Mouse (Mus musculus) embryonic fibroblast, embryonic 13.5 days (primary cell): ENCODE measurements at regions not wholly inside any gene's neighbourhood (a gene's known extent, or its start where the extent isn't known, plus 50 kb on each side); places are given as distances from the start of the nearest gene placed in this dataset.

Source experiments
- H3K27ac ChIP-seq: 2 replicates; pipeline ENCODE4 v1.5.1; 2012; ENCODE audit warnings: low read length, control low read depth, inconsistent platforms; ENCODE audit not compliant: insufficient read depth
- H3K4me1 ChIP-seq: 2 replicates; pipeline ENCODE4 v1.6.1; 2011; ENCODE audit warnings: low read length; ENCODE audit not compliant: control insufficient read depth, insufficient read depth
- H3K4me3 ChIP-seq: 2 replicates; pipeline ENCODE4 v1.5.1; 2011; ENCODE audit warnings: mild to moderate bottlenecking, control low read depth, low read length; ENCODE audit not compliant: insufficient read depth
- CTCF ChIP-seq: IDR thresholded peaks from 2 replicates; pipeline ENCODE4 v1.5.1; 2011; ENCODE audit warnings: mild to moderate bottlenecking, control low read depth, low read length, moderate library complexity, borderline replicate concordance; ENCODE audit not compliant: insufficient read depth
- POLR2A ChIP-seq: IDR thresholded peaks from 2 replicates; pipeline ENCODE4 v1.6.1; 2011; ENCODE audit warnings: low read depth, mild to moderate bottlenecking, control low read depth, low read length, moderate library complexity

DNA sequence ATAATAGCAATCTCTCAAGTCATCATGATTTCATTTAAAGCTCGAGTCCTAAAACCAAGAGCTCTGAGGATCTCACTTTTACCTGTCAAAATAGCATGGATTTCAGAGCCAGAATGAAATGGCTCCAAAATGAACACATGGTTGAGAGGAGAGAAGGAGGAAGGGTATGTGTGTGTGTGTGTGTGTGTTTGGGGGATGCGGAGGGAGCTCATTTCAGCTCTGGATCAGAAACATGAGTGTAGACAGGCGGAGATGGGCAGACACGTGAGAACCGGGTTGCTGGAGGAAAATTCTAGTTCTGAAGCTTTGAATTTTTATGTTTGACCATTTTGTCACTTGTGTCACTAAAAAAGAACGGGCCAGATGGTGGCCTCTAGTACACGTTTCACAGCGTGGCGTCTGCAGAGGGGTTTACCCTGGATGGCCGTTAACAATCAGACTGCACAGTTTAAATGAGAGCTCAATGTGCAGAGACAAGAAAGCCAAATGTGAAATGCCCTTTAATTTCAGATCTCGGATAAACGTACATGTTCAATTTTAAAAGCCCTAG lies 232.5 kb upstream of the Tbc1d5 start:
- H3K27ac ChIP-seq: no peak overlapping the region
- TF ChIP-seq POLR2A (no peak), CTCF (no peak)
- no peak overlapping the region for H3K4me3 ChIP-seq
- peaks cover 4% of the 10 kb centered on the region for H3K4me1 ChIP-seq

DNA sequence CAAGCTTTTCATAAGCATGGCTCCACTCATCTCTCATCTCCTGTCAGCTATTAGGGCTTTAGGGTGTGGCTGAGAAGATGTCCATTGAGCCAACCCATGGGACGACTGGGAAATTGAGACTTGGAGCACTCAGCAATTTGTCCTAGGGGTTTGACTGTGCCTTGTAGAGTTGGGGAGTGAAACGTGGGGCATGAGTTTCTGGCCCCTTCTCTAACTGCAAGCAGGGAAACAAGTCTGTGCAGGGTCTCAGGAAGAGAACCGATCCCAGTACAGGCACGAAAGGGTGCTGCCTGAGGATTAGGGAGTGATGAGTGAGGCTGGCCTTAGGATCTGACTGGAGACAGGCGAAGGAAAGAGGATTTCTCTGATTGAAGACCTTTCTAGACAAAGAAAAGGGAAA lies 229.7 kb upstream of the Tbc1d5 start:
- H3K4me3 ChIP-seq: no peak overlapping the region
- no peak for TF ChIP-seq POLR2A
- TF ChIP-seq CTCF: no peak
- no peak overlapping the region for H3K27ac ChIP-seq
- peaks cover 5% of the 10 kb centered on the region for H3K4me1 ChIP-seq

DNA sequence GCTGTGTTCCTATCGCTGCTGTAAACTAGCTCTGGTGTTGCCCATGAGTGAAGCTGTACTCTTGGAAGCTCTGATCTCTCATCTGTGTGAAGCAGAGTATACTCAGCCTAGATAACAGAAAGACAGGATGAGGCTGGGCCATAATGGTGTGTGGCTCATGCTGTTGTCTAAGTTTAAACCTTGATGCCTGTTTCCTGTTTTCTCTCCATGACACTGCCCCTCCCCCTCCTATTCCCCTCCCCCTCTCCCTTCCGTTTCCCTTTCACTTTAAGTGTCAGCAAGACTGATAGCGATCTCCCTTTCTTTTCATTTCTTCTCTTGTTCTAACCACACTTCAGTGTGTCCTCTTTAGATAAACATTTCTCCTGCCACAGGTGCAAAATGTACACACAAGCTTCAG lies 229.2 kb upstream of the Tbc1d5 start:
- Histone ChIP-seq H3K4me3 (no peak overlapping the region), H3K4me1 (peaks cover 4% of the 10 kb centered on the region; the same call in 1 of the 2 replicates), H3K27ac (no peak overlapping the region)
- no peak for TF ChIP-seq CTCF
- no peak for TF ChIP-seq POLR2A

DNA sequence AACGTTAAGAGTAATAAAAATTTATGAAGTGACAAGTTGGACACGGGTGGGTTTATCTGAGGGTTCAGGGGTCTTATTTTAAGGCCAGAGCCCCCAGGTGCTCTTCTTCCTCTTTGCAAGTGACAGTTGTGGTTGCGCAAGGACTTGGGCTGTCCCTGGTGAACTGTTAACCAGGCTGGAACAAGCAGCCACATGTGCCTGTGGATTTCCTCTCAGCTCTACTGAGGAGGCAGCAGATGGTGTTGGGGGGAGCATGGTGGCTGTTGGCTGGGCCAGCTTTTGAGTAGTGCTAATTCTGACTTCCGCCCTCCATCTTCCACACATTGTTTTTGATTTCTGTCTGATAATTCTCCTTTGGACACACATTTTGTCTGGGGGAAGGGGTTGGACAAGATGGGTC lies 227.9 kb upstream of the Tbc1d5 start:
- TF ChIP-seq CTCF (no peak), POLR2A (no peak)
- H3K4me3 ChIP-seq: no peak overlapping the region

DNA sequence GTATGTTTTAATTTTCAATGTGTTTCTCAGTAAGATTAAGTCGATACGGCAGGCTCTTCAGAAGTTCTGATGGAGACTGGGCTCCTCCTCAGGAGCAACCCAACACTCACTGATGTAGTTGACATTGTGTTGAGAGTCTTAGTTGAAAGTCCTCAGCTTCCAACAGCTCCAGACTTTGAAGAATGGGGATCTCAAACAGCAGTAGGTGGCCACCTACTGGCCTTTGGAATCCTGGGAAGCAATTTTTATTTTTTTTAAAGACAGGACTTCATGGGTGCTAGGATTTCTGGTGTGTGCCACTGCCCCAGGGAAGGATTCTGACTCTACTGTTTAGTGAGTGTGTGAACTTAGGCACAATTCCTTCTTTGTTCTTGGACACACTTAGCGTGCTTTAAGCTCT lies 225.9 kb upstream of the Tbc1d5 start:
- Histone ChIP-seq H3K4me3 (no peak overlapping the region), H3K27ac (no peak overlapping the region), H3K4me1 (peaks cover 4% of the 10 kb centered on the region; the same call in 1 of the 2 replicates)
- TF ChIP-seq CTCF (no peak), POLR2A (no peak)

More for the DNA sequence above, 227.9 kb upstream of the Tbc1d5 start:
- Histone ChIP-seq H3K27ac (no peak overlapping the region), H3K4me1 (peaks cover 4% of the 10 kb centered on the region; the same call in 1 of the 2 replicates)

DNA sequence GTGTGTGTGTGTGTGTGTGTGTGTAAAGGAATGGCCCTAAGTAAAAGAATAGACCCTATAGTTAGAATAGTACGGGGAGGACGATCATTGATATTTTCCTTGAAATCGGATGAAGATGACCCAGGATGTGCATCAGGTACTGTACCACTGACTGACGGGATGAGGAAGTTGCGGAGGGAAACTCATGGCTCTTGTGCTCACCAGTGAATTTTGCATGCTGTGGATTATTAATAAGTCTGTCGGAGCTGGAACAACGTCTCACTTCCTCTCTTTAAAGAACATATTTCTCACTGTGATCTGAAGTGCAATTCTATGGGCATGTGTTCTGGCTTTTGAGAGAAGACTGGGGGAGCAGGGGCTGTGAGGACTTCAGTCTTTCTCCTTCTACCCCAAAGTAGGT lies 218.8 kb upstream of the Tbc1d5 start:
- TF ChIP-seq POLR2A (no peak), CTCF (no peak)

DNA sequence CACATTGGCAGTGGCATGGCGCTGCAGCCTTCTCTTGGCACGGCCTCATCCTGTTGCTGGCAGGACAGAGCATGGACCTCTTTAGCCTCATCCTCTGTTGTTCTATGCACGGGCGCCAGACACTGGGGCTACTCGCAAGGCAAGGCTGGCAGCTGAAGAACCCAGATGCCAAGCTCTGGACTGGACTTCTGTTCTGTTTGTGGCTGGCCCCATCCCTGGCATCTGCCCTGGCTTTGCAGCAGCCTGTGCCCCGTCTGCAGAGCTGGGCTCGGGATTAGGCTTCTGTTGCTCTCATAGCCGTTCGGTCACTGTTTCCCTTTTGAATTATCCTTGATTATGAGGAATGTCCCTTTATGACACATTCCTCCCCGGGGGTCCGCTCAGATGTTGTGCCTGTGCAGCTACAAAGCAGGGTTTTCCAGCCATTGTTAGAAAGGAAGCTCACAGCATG lies 214.6 kb upstream of the Tbc1d5 start:
- Histone ChIP-seq H3K4me1 (no peaks in the 10 kb centered on the region), H3K4me3 (no peak overlapping the region), H3K27ac (no peak overlapping the region)
- TF ChIP-seq CTCF: no peak
- no peak for TF ChIP-seq POLR2A

More for the DNA sequence above, 218.8 kb upstream of the Tbc1d5 start:
- Histone ChIP-seq H3K27ac (no peak overlapping the region), H3K4me3 (no peak overlapping the region), H3K4me1 (no peaks in the 10 kb centered on the region)

DNA sequence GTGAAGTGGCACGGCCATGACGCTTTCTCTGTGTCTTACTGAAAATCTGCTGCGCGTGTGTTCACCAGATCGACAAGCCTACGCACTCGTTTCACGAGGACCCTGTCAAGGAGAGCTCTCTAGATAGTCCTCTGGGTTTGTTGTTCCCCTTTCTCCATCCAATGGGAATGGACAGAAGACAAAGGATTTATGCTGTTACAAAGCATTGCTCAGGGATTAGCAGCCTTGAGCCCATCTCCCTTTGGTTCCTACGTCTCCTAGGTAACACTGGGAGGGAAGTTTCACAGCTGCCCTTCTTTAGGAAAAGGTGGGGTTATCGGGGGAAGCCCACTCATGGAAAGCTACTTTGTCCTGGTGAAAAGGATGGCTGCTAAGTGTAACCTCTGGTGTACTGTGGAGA lies 212.7 kb upstream of the Tbc1d5 start:
- TF ChIP-seq POLR2A (no peak), CTCF (no peak)
- no peaks in the 10 kb centered on the region for H3K4me1 ChIP-seq
- no peak overlapping the region for H3K4me3 ChIP-seq
- H3K27ac ChIP-seq: no peak overlapping the region

DNA sequence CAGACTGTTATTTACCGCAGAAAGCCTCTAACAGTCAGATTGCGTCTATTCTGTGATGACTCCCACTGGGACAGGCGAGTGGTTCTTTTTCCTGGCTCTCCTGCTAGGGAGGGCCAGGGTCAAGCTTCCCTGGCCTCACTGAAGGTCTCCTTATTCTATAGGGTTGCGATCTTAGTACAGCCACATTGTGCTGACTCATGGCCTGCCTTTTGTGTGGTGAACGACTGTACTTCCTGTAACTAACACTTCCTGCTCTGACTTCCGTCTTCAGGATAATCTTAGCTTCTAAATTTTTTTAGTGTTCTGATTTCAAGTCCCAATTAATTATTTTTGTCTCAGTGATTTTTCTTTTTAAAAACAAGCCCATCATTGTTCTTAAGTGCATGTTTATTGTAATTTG lies 203.4 kb upstream of the Tbc1d5 start:
- H3K4me3 ChIP-seq: no peak overlapping the region
- no peaks in the 10 kb centered on the region for H3K4me1 ChIP-seq
- TF ChIP-seq POLR2A: no peak
- no peak for TF ChIP-seq CTCF
- no peak overlapping the region for H3K27ac ChIP-seq

DNA sequence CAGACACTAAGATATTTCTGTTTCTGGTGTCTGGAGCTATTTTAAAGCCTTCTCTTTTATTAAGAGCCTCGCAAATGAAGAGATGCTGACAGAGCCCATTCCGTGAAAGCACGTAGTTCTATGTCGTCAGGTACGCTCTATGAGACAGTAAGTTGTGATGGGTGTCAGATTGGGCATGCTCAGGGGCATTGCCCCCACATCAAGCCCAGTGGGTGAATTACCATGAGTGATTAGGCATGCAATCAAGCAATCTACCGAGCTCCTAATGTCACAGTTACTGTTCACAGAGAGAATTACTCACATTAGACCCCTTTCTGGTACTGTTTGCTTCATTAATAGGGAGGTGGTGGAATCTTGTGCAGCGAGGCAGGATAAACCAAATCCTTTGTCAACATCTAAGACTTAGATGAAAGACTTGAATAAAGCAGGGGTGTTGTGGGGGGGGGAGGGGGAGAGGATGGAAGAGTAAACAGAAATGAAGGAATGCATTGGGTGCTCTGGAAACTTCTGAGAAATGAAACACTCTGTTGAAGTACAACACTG lies 192.9 kb upstream of the Tbc1d5 start:
- Histone ChIP-seq H3K4me3 (no peak overlapping the region), H3K27ac (no peak overlapping the region), H3K4me1 (no peaks in the 10 kb centered on the region)
- TF ChIP-seq POLR2A (no peak), CTCF (no peak)
